7 mouse cellular contexts compared by ENCODE assay signal in the genomic region with DNA sequence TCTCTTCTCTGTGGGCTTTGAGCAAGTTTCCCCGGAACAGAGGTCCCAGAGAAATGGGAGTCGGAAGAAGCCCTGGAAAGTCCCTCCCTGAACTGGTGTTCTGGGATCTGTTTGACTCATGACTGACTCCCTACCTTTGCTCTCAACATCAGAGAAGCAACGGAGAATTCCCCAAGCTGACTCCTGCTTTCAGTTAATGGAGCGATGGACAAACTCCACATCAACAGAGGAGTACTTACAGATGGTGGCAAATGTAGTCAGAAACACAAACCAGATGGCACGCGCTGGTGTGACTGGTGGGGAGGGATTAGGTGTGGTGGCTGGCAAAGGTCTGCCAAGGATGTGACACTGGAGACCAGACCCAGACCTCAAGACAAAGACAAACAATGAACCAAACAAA. TPM values are rescaled to one million over a fixed set of nuclear protein-coding genes. Genes with fewer than 3 reads are reported as not detected.
DNase-seq lines count a peak whose midpoint lies in the region; ATAC-seq and TF ChIP-seq lines count a peak whose summit lies in the region.

No protein-coding gene starts in this region.

- ATAC-seq in lung, embryonic 16.5 days (ENCODE audit: low read depth): no peak
- no peak for ATAC-seq in forebrain, embryonic 15.5 days (replicated peaks)
- ATAC-seq in limb, embryonic 14.5 days (ENCODE audit: low FRiP score, low read depth): no peak

- no peak overlapping the region for H3K9ac ChIP-seq in lung, embryonic 16.5 days (ENCODE audit: low read length)
- no peak overlapping the region for H3K9ac ChIP-seq in forebrain, embryonic 15.5 days (replicated peaks)
- no peak overlapping the region; the same call in 1 of the 2 replicates for H3K9ac ChIP-seq in limb, embryonic 14.5 days (ENCODE audit: low read depth, low read length, severe bottlenecking)

- no peaks in the 10 kb centered on the region for H3K9me3 ChIP-seq in lung, embryonic 16.5 days (ENCODE audit: control insufficient read depth, low read length)
- H3K9me3 ChIP-seq in forebrain, embryonic 15.5 days: no peaks in the 10 kb centered on the region
- H3K9me3 ChIP-seq in limb, embryonic 14.5 days (ENCODE audit: control insufficient read depth, low read length): no peaks in the 10 kb centered on the region

- H3K4me2 ChIP-seq in lung, embryonic 16.5 days (ENCODE audit: low read depth, low read length): peak overlapping the region; percentile 50
- H3K4me2 ChIP-seq in forebrain, embryonic 15.5 days (replicated peaks): peak overlapping the region; percentile 24
- H3K4me2 ChIP-seq in limb, embryonic 14.5 days (replicated peaks; ENCODE audit: low read depth, low read length, severe bottlenecking): peak overlapping the region; percentile 53

- no peaks in the 10 kb centered on the region for H3K36me3 ChIP-seq in lung, embryonic 16.5 days (ENCODE audit: control insufficient read depth, insufficient read depth, low read length)
- H3K36me3 ChIP-seq in forebrain, embryonic 15.5 days: no peaks in the 10 kb centered on the region
- no peaks in the 10 kb centered on the region for H3K36me3 ChIP-seq in limb, embryonic 14.5 days (ENCODE audit: control insufficient read depth, insufficient read depth, low read length)

- TF ChIP-seq POLR2A in limb, embryonic 14.5 days (IDR thresholded peaks at IDR 0.05; ENCODE audit: borderline replicate concordance, extremely low read depth, insufficient read depth, insufficient read length): no peak

- no peak overlapping the region for H3K27ac ChIP-seq in lung, embryonic 16.5 days (ENCODE audit: low read length)
- no peak overlapping the region for H3K27ac ChIP-seq in forebrain, embryonic 15.5 days (replicated peaks)
- no peak overlapping the region for H3K27ac ChIP-seq in limb, embryonic 14.5 days (replicated peaks; ENCODE audit: low read depth, low read length)

- H3K4me3 ChIP-seq in lung, embryonic 16.5 days (ENCODE audit: low read length): peak overlapping the region; percentile 25
- no peak overlapping the region for H3K4me3 ChIP-seq in forebrain, embryonic 15.5 days
- peak overlapping the region; percentile 21 for H3K4me3 ChIP-seq in limb, embryonic 14.5 days (replicated peaks; ENCODE audit: low read length)

- peaks cover 9% of the 10 kb centered on the region; the same call in 1 of the 2 replicates for H3K27me3 ChIP-seq in lung, embryonic 16.5 days (ENCODE audit: control insufficient read depth, insufficient read depth, low read depth, low read length)
- peaks cover 7% of the 10 kb centered on the region for H3K27me3 ChIP-seq in forebrain, embryonic 15.5 days
- H3K27me3 ChIP-seq in limb, embryonic 14.5 days (ENCODE audit: control insufficient read depth, insufficient read depth, low read length): no peaks in the 10 kb centered on the region

- H3K4me1 ChIP-seq in lung, embryonic 16.5 days (replicated peaks; ENCODE audit: control insufficient read depth, insufficient read depth, low read length): peaks cover 3% of the 10 kb centered on the region; the same call in 1 of the 2 replicates
- H3K4me1 ChIP-seq in forebrain, embryonic 15.5 days: peaks cover 14% of the 10 kb centered on the region
- H3K4me1 ChIP-seq in limb, embryonic 14.5 days (ENCODE audit: control insufficient read depth, insufficient read depth, low read length): no peaks in the 10 kb centered on the region

- no peak for DNase-seq in lung, postnatal 4 days
- DNase-seq in limb, embryonic 14.5 days (ENCODE audit: low spot score): no peak
- no peak for DNase-seq in thymus, adult 18-20 months
- no peak for DNase-seq in layer of hippocampus, adult 18-20 months (ENCODE audit: low spot score in 2 of 2)
- no peak for DNase-seq in cerebellum, postnatal 10 days

- WGBS in lung, embryonic 16.5 days: 60% methylated on average over 6 of the region's 6 CpGs
- 68% methylated on average over 6 of the region's 6 CpGs for WGBS in forebrain, embryonic 15.5 days
- 28% methylated on average over 6 of the region's 6 CpGs for WGBS in limb, embryonic 14.5 days

RNA-seq across cellular contexts. Expression of a gene that starts 5.8 kb away (rescaled TPM):
- polyA plus RNA-seq in lung, embryonic 16.5 days (2015; fragmentation: Nextera tagmentation; extraction: Ambion mirVana): 0.33 TPM in 1 of 2 replicates, not detected in the other
- polyA plus RNA-seq in forebrain, embryonic 15.5 days (2015; fragmentation: Nextera tagmentation; extraction: Ambion mirVana): not detected in 2 replicates
- polyA plus RNA-seq in limb, embryonic 14.5 days (2012; rRNA removed): 0.24 and 0.26 TPM in 2 replicates
- 0.26 and 0.83 TPM in 2 replicates for polyA plus RNA-seq in limb, embryonic 14.5 days (2014; fragmentation: Nextera tagmentation; extraction: Ambion mirVana)
- 10 to 100 TPM; 10.7 to 18.4 TPM for total RNA-seq in layer of hippocampus, adult 18-20 months (2021)

RNA-seq across cellular contexts. Expression of a gene that starts 25.3 kb away (rescaled TPM):
- polyA plus RNA-seq in lung, embryonic 16.5 days (2015; fragmentation: Nextera tagmentation; extraction: Ambion mirVana): 0.24 and 0.31 TPM in 2 replicates
- 2.2 and 3.6 TPM in 2 replicates for polyA plus RNA-seq in forebrain, embryonic 15.5 days (2015; fragmentation: Nextera tagmentation; extraction: Ambion mirVana)
- 1.6 TPM in 2 replicates for polyA plus RNA-seq in limb, embryonic 14.5 days (2012; rRNA removed)
- polyA plus RNA-seq in limb, embryonic 14.5 days (2014; fragmentation: Nextera tagmentation; extraction: Ambion mirVana): 1.6 and 2.2 TPM in 2 replicates
- total RNA-seq in layer of hippocampus, adult 18-20 months (2021): 1 to 10 TPM; 8.6 to 9.1 TPM

RNA-seq across cellular contexts. Expression of a gene that starts 28.6 kb away (rescaled TPM):
- 0.36 and 0.44 TPM in 2 replicates for polyA plus RNA-seq in lung, embryonic 16.5 days (2015; fragmentation: Nextera tagmentation; extraction: Ambion mirVana)
- polyA plus RNA-seq in forebrain, embryonic 15.5 days (2015; fragmentation: Nextera tagmentation; extraction: Ambion mirVana): 0.31 and 0.38 TPM in 2 replicates
- polyA plus RNA-seq in limb, embryonic 14.5 days (2012; rRNA removed): 1.1 and 1.4 TPM in 2 replicates
- 0.41 and 0.77 TPM in 2 replicates for polyA plus RNA-seq in limb, embryonic 14.5 days (2014; fragmentation: Nextera tagmentation; extraction: Ambion mirVana)
- 1 to 10 TPM; 1.3 to 1.6 TPM for total RNA-seq in layer of hippocampus, adult 18-20 months (2021)

RNA-seq across cellular contexts. Expression of a gene that starts 30.8 kb away (rescaled TPM):
- polyA plus RNA-seq in lung, embryonic 16.5 days (2015; fragmentation: Nextera tagmentation; extraction: Ambion mirVana): 0.38 and 0.43 TPM in 2 replicates
- 0.42 and 0.46 TPM in 2 replicates for polyA plus RNA-seq in forebrain, embryonic 15.5 days (2015; fragmentation: Nextera tagmentation; extraction: Ambion mirVana)
- polyA plus RNA-seq in limb, embryonic 14.5 days (2012; rRNA removed): 1.1 and 1.4 TPM in 2 replicates
- polyA plus RNA-seq in limb, embryonic 14.5 days (2014; fragmentation: Nextera tagmentation; extraction: Ambion mirVana): 0.30 and 0.77 TPM in 2 replicates
- 1 to 10 TPM; 1.1 to 1.6 TPM for total RNA-seq in layer of hippocampus, adult 18-20 months (2021)

RNA-seq across cellular contexts. Expression of a gene that starts 46.6 kb away (rescaled TPM):
- polyA plus RNA-seq in lung, embryonic 16.5 days (2015; fragmentation: Nextera tagmentation; extraction: Ambion mirVana): 0.43 and 0.44 TPM in 2 replicates
- 0.05 TPM in 1 of 2 replicates, not detected in the other for polyA plus RNA-seq in forebrain, embryonic 15.5 days (2015; fragmentation: Nextera tagmentation; extraction: Ambion mirVana)
- 0.04 and 0.06 TPM in 2 replicates for polyA plus RNA-seq in limb, embryonic 14.5 days (2012; rRNA removed)
- polyA plus RNA-seq in limb, embryonic 14.5 days (2014; fragmentation: Nextera tagmentation; extraction: Ambion mirVana): 0.08 and 0.15 TPM in 2 replicates
- total RNA-seq in layer of hippocampus, adult 18-20 months (2021): 10 to 100 TPM in 1 of 2 experiments, 1 to 10 TPM in 1; 8.6 to 10.1 TPM
